Mouse (Mus musculus) ES-E14 (cell line): ENCODE measurements around the gene Adck1.
"Not testable (repeated sequence)": the region's sequence is repeated elsewhere in the genome, so short reads cannot be mapped to it uniquely, and the experiment has no call there.

ENCODE experiments used
- HCFC1 ChIP-seq: IDR thresholded peaks from 2 replicates; pipeline ENCODE4 v1.6.1; 2012; ENCODE audit warnings: low read length, inconsistent platforms, borderline replicate concordance; ENCODE audit not compliant: insufficient read depth
- MAFK ChIP-seq: IDR thresholded peaks from 2 replicates; pipeline ENCODE4 v1.6.1; 2014; ENCODE audit warnings: mild to moderate bottlenecking, low read depth, low read length, inconsistent platforms; ENCODE audit not compliant: insufficient read depth
- ZC3H11A ChIP-seq: IDR thresholded peaks from 2 replicates; pipeline ENCODE4 v1.6.1; 2012; ENCODE audit warnings: low read depth, mild to moderate bottlenecking, inconsistent platforms, low read length, borderline replicate concordance

- not testable (repeated sequence) for TF ChIP-seq MAFK, HCFC1, ZC3H11A
Observed at GRCm38 (mm10) chr12:88370321-88370720, 10.0 kb downstream of the Adck1 start.
